Mouse (Mus musculus) liver, embryonic 15.5 days (tissue): ENCODE results near the gene Clec4f. TPM values are rescaled to one million over a fixed set of nuclear protein-coding genes. Genes with fewer than 3 reads are reported as not detected.
"Not testable (repeated sequence)": the region's sequence is repeated elsewhere in the genome, so short reads cannot be mapped to it uniquely, and the experiment has no call there.

Experiments used
- ATAC-seq: fragments of 200-750 bp; cut with Nextera tagmentation; 2 replicates; pipeline ENCODE4 v1.8.0; 2017; ENCODE audit warnings: moderate number of reproducible peaks, mild to moderate bottlenecking, moderate library complexity; ENCODE audit not compliant: insufficient read depth
- H3K27ac ChIP-seq: fragments of 300-500 bp; sonication (generic); replicated peaks from 2 replicates; pipeline ENCODE4 v1.5.1; 2015; ENCODE audit warnings: mild to moderate bottlenecking, inconsistent platforms
- H3K27me3 ChIP-seq: fragments of 300-500 bp; sonication (generic); 2 replicates; pipeline ENCODE4 v1.6.1; 2015; ENCODE audit warnings: mild to moderate bottlenecking, inconsistent platforms
- H3K36me3 ChIP-seq: fragments of 300-500 bp; sonication (generic); replicated peaks from 2 replicates; pipeline ENCODE4 v1.6.1; 2015; ENCODE audit warnings: moderate library complexity, mild to moderate bottlenecking, inconsistent platforms
- H3K4me1 ChIP-seq: fragments of 300-500 bp; sonication (generic); replicated peaks from 2 replicates; pipeline ENCODE4 v1.6.1; 2015; ENCODE audit warnings: inconsistent platforms
- H3K4me2 ChIP-seq: fragments of 300-500 bp; sonication (generic); 2 replicates; pipeline ENCODE4 v1.6.1; 2015; ENCODE audit warnings: moderate library complexity, mild to moderate bottlenecking, inconsistent platforms
- H3K4me3 ChIP-seq: fragments of 300-500 bp; sonication (generic); replicated peaks from 2 replicates; pipeline ENCODE4 v1.5.1; 2015; ENCODE audit warnings: mild to moderate bottlenecking, inconsistent platforms
- H3K9ac ChIP-seq: fragments of 300-500 bp; sonication (generic); 2 replicates; pipeline ENCODE4 v1.6.1; 2015; ENCODE audit warnings: moderate library complexity, mild to moderate bottlenecking, inconsistent platforms
- H3K9me3 ChIP-seq: fragments of 300-500 bp; sonication (generic); replicated peaks from 2 replicates; pipeline ENCODE4 v1.6.1; 2016; ENCODE audit warnings: inconsistent platforms
- WGBS: fragments of 180-500 bp; shearing (Covaris S2); methylation state at CpG from one replicate; pipeline ENCODE4 v1.1.7; 2015; ENCODE audit warnings: mixed read lengths; ENCODE audit not compliant: insufficient replicate concordance; 5-methylcytosine and 5-hydroxymethylcytosine counted together
- polyA plus RNA-seq: library from polyadenylated mRNA; unstranded; fragments of >200 nt; fragmentation: Nextera tagmentation; extraction: Ambion mirVana; gene quantifications from 2 replicates; pipeline ENCODE4 v1.2.1, GENCODE M21; 2015

Gene Clec4f
- polyA plus RNA-seq, 1 experiment from 2014 or later: 10.5 TPM

GRCm38 (mm10) chr6:83693835-83694234, 37.8 kb upstream of the Clec4f start:
- H3K36me3 ChIP-seq: no peaks in the 10 kb centered on the region
- ATAC-seq: no peak
- peaks cover 94% of the 10 kb centered on the region for H3K27me3 ChIP-seq

GRCm38 (mm10) chr6:83692962-83693361, 37.0 kb upstream of the Clec4f start:
- Histone ChIP-seq H3K27me3 (peaks cover 89% of the 10 kb centered on the region), H3K9me3 (no peaks in the 10 kb centered on the region), H3K9ac (no peak overlapping the region), H3K4me2 (no peak overlapping the region), H3K4me3 (no peak overlapping the region), H3K27ac (no peak overlapping the region), H3K36me3 (no peaks in the 10 kb centered on the region), H3K4me1 (no peaks in the 10 kb centered on the region)
- 3% methylated on average over 12 of the region's 12 CpGs for WGBS
- ATAC-seq: no peak

More at GRCm38 (mm10) chr6:83693835-83694234, 37.8 kb upstream of the Clec4f start:
- H3K9me3 ChIP-seq: no peaks in the 10 kb centered on the region
- no peak overlapping the region for H3K9ac ChIP-seq
- no peak overlapping the region for H3K4me2 ChIP-seq
- H3K27ac ChIP-seq: no peak overlapping the region
- WGBS: 1% methylated on average over 9 of the region's 9 CpGs
- no peaks in the 10 kb centered on the region for H3K4me1 ChIP-seq
- H3K4me3 ChIP-seq: no peak overlapping the region

GRCm38 (mm10) chr6:83690936-83691335, 34.9 kb upstream of the Clec4f start:
- H3K27ac ChIP-seq: no peak overlapping the region
- no peaks in the 10 kb centered on the region for H3K36me3 ChIP-seq
- H3K27me3 ChIP-seq: peaks cover 83% of the 10 kb centered on the region
- no peak overlapping the region for H3K4me3 ChIP-seq
- ATAC-seq: no peak
- no peak overlapping the region for H3K4me2 ChIP-seq
- no peak overlapping the region for H3K9ac ChIP-seq
- WGBS: 37% methylated on average over 2 of the region's 2 CpGs
- no peaks in the 10 kb centered on the region for H3K9me3 ChIP-seq
- H3K4me1 ChIP-seq: no peaks in the 10 kb centered on the region

GRCm38 (mm10) chr6:83690277-83690676, 34.3 kb upstream of the Clec4f start:
- H3K27ac ChIP-seq: no peak overlapping the region
- 24% methylated on average over 4 of the region's 5 CpGs for WGBS
- H3K27me3 ChIP-seq: peaks cover 82% of the 10 kb centered on the region
- no peak for ATAC-seq
- no peak overlapping the region for H3K4me3 ChIP-seq
- H3K9me3 ChIP-seq: no peaks in the 10 kb centered on the region
- H3K4me2 ChIP-seq: no peak overlapping the region
- H3K36me3 ChIP-seq: no peaks in the 10 kb centered on the region
- H3K4me1 ChIP-seq: no peaks in the 10 kb centered on the region
- H3K9ac ChIP-seq: no peak overlapping the region

GRCm38 (mm10) chr6:83689374-83689773, 33.4 kb upstream of the Clec4f start:
- peaks cover 80% of the 10 kb centered on the region for H3K27me3 ChIP-seq
- no peaks in the 10 kb centered on the region for H3K9me3 ChIP-seq
- no peak overlapping the region for H3K4me2 ChIP-seq
- H3K36me3 ChIP-seq: no peaks in the 10 kb centered on the region
- H3K27ac ChIP-seq: no peak overlapping the region
- no peak for ATAC-seq
- H3K4me1 ChIP-seq: no peaks in the 10 kb centered on the region
- 30% methylated on average over 4 of the region's 4 CpGs for WGBS
- no peak overlapping the region for H3K4me3 ChIP-seq
- no peak overlapping the region for H3K9ac ChIP-seq

GRCm38 (mm10) chr6:83677757-83678156, 21.8 kb upstream of the Clec4f start, which contains the start of gene Cd207:
Gene Cd207 (minus strand): TSS chr6:83677857.
- Histone ChIP-seq H3K9ac (no peak within 1 kb of the TSS), H3K27ac (no peak within 1 kb of the TSS), H3K9me3 (no peaks in the 10 kb centered on the region), H3K4me3 (no peak within 1 kb of the TSS), H3K27me3 (peaks cover 16% of the 10 kb centered on the region), H3K36me3 (no peaks in the 10 kb centered on the region), H3K4me1 (no peaks in the 10 kb centered on the region), H3K4me2 (no peak within 1 kb of the TSS)
- 54% methylated on average over 4 of the region's 4 CpGs for WGBS
- ATAC-seq: no peak

GRCm38 (mm10) chr6:83673395-83673794, 17.4 kb upstream of the Clec4f start:
- Histone ChIP-seq H3K36me3 (no peaks in the 10 kb centered on the region), H3K27ac (no peak overlapping the region), H3K4me1 (no peaks in the 10 kb centered on the region), H3K9me3 (no peaks in the 10 kb centered on the region), H3K9ac (no peak overlapping the region), H3K4me3 (no peak overlapping the region), H3K27me3 (peaks cover 8% of the 10 kb centered on the region), H3K4me2 (no peak overlapping the region)
- ATAC-seq: no peak
- WGBS: 5% methylated on average over 4 of the region's 4 CpGs

GRCm38 (mm10) chr6:83665009-83665408, 9.0 kb upstream of the Clec4f start:
- Histone ChIP-seq H3K9me3 (no peaks in the 10 kb centered on the region), H3K4me3 (no peak overlapping the region), H3K36me3 (no peaks in the 10 kb centered on the region), H3K27me3 (no peaks in the 10 kb centered on the region; the same call in 1 of the 2 replicates), H3K4me2 (no peak overlapping the region), H3K4me1 (no peaks in the 10 kb centered on the region), H3K27ac (no peak overlapping the region), H3K9ac (no peak overlapping the region)
- 63% methylated on average over 2 of the region's 2 CpGs for WGBS
- ATAC-seq: no peak

- Histone ChIP-seq H3K9ac (no peak overlapping the region), H3K4me3 (no peak overlapping the region), H3K4me1 (no peaks in the 10 kb centered on the region), H3K27me3 (no peaks in the 10 kb centered on the region), H3K4me2 (no peak overlapping the region), H3K9me3 (no peaks in the 10 kb centered on the region), H3K27ac (no peak overlapping the region), H3K36me3 (no peaks in the 10 kb centered on the region)
- 50% methylated on average over 4 of the region's 4 CpGs for WGBS
- no peak for ATAC-seq
These were observed 4.8 kb upstream of the Clec4f start for GRCm38 (mm10) chr6:83660821-83661220.

GRCm38 (mm10) chr6:83646715-83647114, 9.3 kb downstream of the Clec4f start:
- no peak overlapping the region for H3K4me3 ChIP-seq
- no peaks in the 10 kb centered on the region for H3K4me1 ChIP-seq
- H3K9me3 ChIP-seq: no peaks in the 10 kb centered on the region
- H3K4me2 ChIP-seq: no peak overlapping the region
- no peaks in the 10 kb centered on the region for H3K36me3 ChIP-seq
- WGBS: 76% methylated on average over 10 of the region's 10 CpGs
- no peak overlapping the region for H3K27ac ChIP-seq
- H3K27me3 ChIP-seq: no peaks in the 10 kb centered on the region
- H3K9ac ChIP-seq: no peak overlapping the region
- ATAC-seq: no peak

- Histone ChIP-seq H3K9ac (no peak overlapping the region), H3K27ac (no peak overlapping the region), H3K4me2 (no peak overlapping the region), H3K4me3 (no peak overlapping the region), H3K9me3 (no peaks in the 10 kb centered on the region), H3K4me1 (no peaks in the 10 kb centered on the region), H3K36me3 (no peaks in the 10 kb centered on the region), H3K27me3 (no peaks in the 10 kb centered on the region)
- 42% methylated on average over 1 of the region's 1 CpGs for WGBS
- ATAC-seq: no peak
These were observed 20.7 kb downstream of the Clec4f start for GRCm38 (mm10) chr6:83635329-83635728.

- H3K4me2 ChIP-seq, H3K27me3 ChIP-seq, H3K36me3 ChIP-seq, H3K9me3 ChIP-seq, ATAC-seq, H3K9ac ChIP-seq, H3K4me3 ChIP-seq, H3K4me1 ChIP-seq, H3K27ac ChIP-seq: not testable (repeated sequence)
- WGBS: 23% methylated on average over 4 of the region's 4 CpGs
These were observed 21.4 kb downstream of the Clec4f start for GRCm38 (mm10) chr6:83634631-83635030.
